Comparison of ENCODE assay signal across 8 mouse cellular contexts in genomic region chr3:89087338-89088110, GRCm38 (mm10). TPM values are rescaled to one million over a fixed set of nuclear protein-coding genes. Genes with fewer than 3 reads are reported as not detected.
DNase-seq lines count a peak whose midpoint lies in the region; ATAC-seq and TF ChIP-seq lines count a peak whose summit lies in the region.

No protein-coding gene starts in this region.

- peaks cover 34% of the 10 kb centered on the region for H3K36me3 ChIP-seq in forebrain, embryonic 10.5 days (replicated peaks)
- H3K36me3 ChIP-seq in forebrain, embryonic 15.5 days, result peaks cover 47% of the 10 kb centered on the region
- peaks cover 16% of the 10 kb centered on the region; the same call in 1 of the 2 replicates for H3K36me3 ChIP-seq in intestine, postnatal 0 days (ENCODE audit: control insufficient read depth, insufficient read depth)
- H3K36me3 ChIP-seq in limb, embryonic 13.5 days, result peaks cover 30% of the 10 kb centered on the region
- no peaks in the 10 kb centered on the region; the same call in 1 of the 2 replicates for H3K36me3 ChIP-seq in stomach, embryonic 14.5 days (ENCODE audit: control insufficient read depth, insufficient read depth, low read length)

- H3K9ac ChIP-seq in forebrain, embryonic 15.5 days (replicated peaks), result no peak overlapping the region
- H3K9ac ChIP-seq in intestine, postnatal 0 days (ENCODE audit: low read depth, low read length), result no peak overlapping the region
- H3K9ac ChIP-seq in limb, embryonic 13.5 days, result peak overlapping the region; percentile 25; the same call in 1 of the 2 replicates
- no peak overlapping the region for H3K9ac ChIP-seq in stomach, embryonic 14.5 days (replicated peaks; ENCODE audit: low read depth, low read length)

- peak; percentile 83 for DNase-seq in forebrain, embryonic 10.5 days (ENCODE audit: extremely low spot score, low spot score)
- DNase-seq in cerebellum, adult 11-12 months, result peak; percentile 64
- peak; percentile 64 to 67 for DNase-seq in gastrocnemius, adult 8-10 months (ENCODE audit: low spot score in 2 of 2)

- no peak for ATAC-seq in forebrain, embryonic 15.5 days (replicated peaks)
- no peak for ATAC-seq in intestine, postnatal 0 days
- ATAC-seq in limb, embryonic 13.5 days (ENCODE audit: low FRiP score, low read depth), result no peak
- ATAC-seq in monocyte, adult 5-6 weeks (replicated peaks; ENCODE audit: insufficient number of reproducible peaks, low FRiP score, low TSS enrichment, poor library complexity, severe bottlenecking), result peak; percentile 23
- no peak for ATAC-seq in stomach, embryonic 14.5 days (ENCODE audit: insufficient number of reproducible peaks, insufficient read depth, low FRiP score, low read depth)

- H3K4me2 ChIP-seq in forebrain, embryonic 15.5 days (replicated peaks), result no peak overlapping the region
- H3K4me2 ChIP-seq in intestine, postnatal 0 days (replicated peaks; ENCODE audit: low read depth), result peak overlapping the region; percentile 50
- H3K4me2 ChIP-seq in limb, embryonic 13.5 days (replicated peaks), result peak overlapping the region; percentile 98
- H3K4me2 ChIP-seq in stomach, embryonic 14.5 days (replicated peaks; ENCODE audit: low read depth, low read length), result peak overlapping the region; percentile 29

- H3K27ac ChIP-seq in forebrain, embryonic 10.5 days, result peak overlapping the region; percentile 75
- no peak overlapping the region for H3K27ac ChIP-seq in forebrain, embryonic 15.5 days (replicated peaks)
- H3K27ac ChIP-seq in intestine, postnatal 0 days (ENCODE audit: low read depth, low read length), result no peak overlapping the region
- H3K27ac ChIP-seq in limb, embryonic 13.5 days, result peak overlapping the region; percentile 69; the same call in 1 of the 2 replicates
- H3K27ac ChIP-seq in stomach, embryonic 14.5 days (ENCODE audit: low read length), result no peak overlapping the region

- peak overlapping the region; percentile 71; the same call in 1 of the 2 replicates for H3K4me3 ChIP-seq in forebrain, embryonic 10.5 days
- no peak overlapping the region for H3K4me3 ChIP-seq in forebrain, embryonic 15.5 days
- no peak overlapping the region for H3K4me3 ChIP-seq in intestine, postnatal 0 days (ENCODE audit: low read depth, low read length)
- H3K4me3 ChIP-seq in limb, embryonic 13.5 days, result peak overlapping the region; percentile 21
- H3K4me3 ChIP-seq in stomach, embryonic 14.5 days (ENCODE audit: low read depth, low read length), result no peak overlapping the region

- peaks cover 45% of the 10 kb centered on the region for H3K27me3 ChIP-seq in forebrain, embryonic 10.5 days (ENCODE audit: poor library complexity, severe bottlenecking)
- peaks cover 4% of the 10 kb centered on the region; the same call in 1 of the 2 replicates for H3K27me3 ChIP-seq in forebrain, embryonic 15.5 days
- H3K27me3 ChIP-seq in intestine, postnatal 0 days (replicated peaks; ENCODE audit: control insufficient read depth, insufficient read depth, low read length), result no peaks in the 10 kb centered on the region
- peaks cover 21% of the 10 kb centered on the region for H3K27me3 ChIP-seq in limb, embryonic 13.5 days
- H3K27me3 ChIP-seq in stomach, embryonic 14.5 days (ENCODE audit: control insufficient read depth, insufficient read depth, low read length), result no peaks in the 10 kb centered on the region

- no peaks in the 10 kb centered on the region for H3K9me3 ChIP-seq in forebrain, embryonic 10.5 days
- H3K9me3 ChIP-seq in forebrain, embryonic 15.5 days, result no peaks in the 10 kb centered on the region
- H3K9me3 ChIP-seq in intestine, postnatal 0 days (ENCODE audit: control insufficient read depth), result no peaks in the 10 kb centered on the region
- H3K9me3 ChIP-seq in limb, embryonic 13.5 days, result no peaks in the 10 kb centered on the region
- no peaks in the 10 kb centered on the region for H3K9me3 ChIP-seq in stomach, embryonic 14.5 days (ENCODE audit: control insufficient read depth, low read depth, low read length)

- H3K4me1 ChIP-seq in forebrain, embryonic 10.5 days, result peaks cover 51% of the 10 kb centered on the region
- peaks cover 29% of the 10 kb centered on the region for H3K4me1 ChIP-seq in forebrain, embryonic 15.5 days
- peaks cover 11% of the 10 kb centered on the region; the same call in 1 of the 2 replicates for H3K4me1 ChIP-seq in intestine, postnatal 0 days (replicated peaks; ENCODE audit: control insufficient read depth, insufficient read depth, low read length)
- peaks cover 38% of the 10 kb centered on the region for H3K4me1 ChIP-seq in limb, embryonic 13.5 days
- peaks cover 16% of the 10 kb centered on the region for H3K4me1 ChIP-seq in stomach, embryonic 14.5 days (ENCODE audit: control insufficient read depth, insufficient read depth, low read length)

- peak; percentile 85 for TF ChIP-seq CTCF in intestine, postnatal 0 days (IDR thresholded peaks at IDR 0.05; ENCODE audit: low read depth)

- 33% methylated on average over 21 of the region's 21 CpGs for WGBS in forebrain, embryonic 10.5 days
- WGBS in forebrain, embryonic 15.5 days, result 33% methylated on average over 21 of the region's 21 CpGs
- WGBS in intestine, postnatal 0 days, result 28% methylated on average over 21 of the region's 21 CpGs
- WGBS in limb, embryonic 13.5 days, result 24% methylated on average over 21 of the region's 21 CpGs
- WGBS in stomach, embryonic 14.5 days, result 24% methylated on average over 21 of the region's 21 CpGs

RNA-seq across cellular contexts. Expression of gene Rusc1, which starts 5.6 kb away (rescaled TPM):
- polyA plus RNA-seq in forebrain, embryonic 10.5 days (2016; fragmentation: Nextera tagmentation; extraction: Ambion mirVana), result 12.4 and 13.7 TPM in 2 replicates
- polyA plus RNA-seq in forebrain, embryonic 15.5 days (2015; fragmentation: Nextera tagmentation; extraction: Ambion mirVana), result 74.8 and 76.2 TPM in 2 replicates
- total RNA-seq in gastrocnemius, adult 8-10 months (2022), result 10 to 100 TPM; 15.5 to 22.2 (median 18.9) TPM
- polyA plus RNA-seq in intestine, postnatal 0 days (2015; fragmentation: Nextera tagmentation; extraction: Ambion mirVana), result 29.0 and 32.5 TPM in 2 replicates
- polyA plus RNA-seq in limb, embryonic 13.5 days (2015; fragmentation: Nextera tagmentation; extraction: Ambion mirVana), result 30.9 and 32.7 TPM in 2 replicates
- 15.7 to 30.9 TPM (median 22.4 TPM) in 3 replicates for total RNA-seq in monocyte, adult 5-6 weeks (2017)
- 19.2 and 19.5 TPM in 2 replicates for polyA plus RNA-seq in stomach, embryonic 14.5 days (2014; fragmentation: Nextera tagmentation; extraction: Ambion mirVana)

RNA-seq across cellular contexts. Expression of gene Gm43738, which starts 13.4 kb away (rescaled TPM):
- polyA plus RNA-seq in forebrain, embryonic 10.5 days (2016; fragmentation: Nextera tagmentation; extraction: Ambion mirVana), result not detected in 2 replicates
- not detected in 2 replicates for polyA plus RNA-seq in forebrain, embryonic 15.5 days (2015; fragmentation: Nextera tagmentation; extraction: Ambion mirVana)
- total RNA-seq in gastrocnemius, adult 8-10 months (2022), result not detected
- polyA plus RNA-seq in intestine, postnatal 0 days (2015; fragmentation: Nextera tagmentation; extraction: Ambion mirVana), result not detected in 2 replicates
- not detected in 2 replicates for polyA plus RNA-seq in limb, embryonic 13.5 days (2015; fragmentation: Nextera tagmentation; extraction: Ambion mirVana)
- not detected in 3 replicates for total RNA-seq in monocyte, adult 5-6 weeks (2017)
- polyA plus RNA-seq in stomach, embryonic 14.5 days (2014; fragmentation: Nextera tagmentation; extraction: Ambion mirVana), result not detected in 2 replicates

RNA-seq across cellular contexts. Expression of gene Fdps, which starts 14.2 kb away (rescaled TPM):
- polyA plus RNA-seq in forebrain, embryonic 10.5 days (2016; fragmentation: Nextera tagmentation; extraction: Ambion mirVana), result 327 and 359 TPM in 2 replicates
- 364 and 375 TPM in 2 replicates for polyA plus RNA-seq in forebrain, embryonic 15.5 days (2015; fragmentation: Nextera tagmentation; extraction: Ambion mirVana)
- 10 to 100 TPM; 25.9 to 30.1 (median 27.9) TPM for total RNA-seq in gastrocnemius, adult 8-10 months (2022)
- 138 and 154 TPM in 2 replicates for polyA plus RNA-seq in intestine, postnatal 0 days (2015; fragmentation: Nextera tagmentation; extraction: Ambion mirVana)
- 194 and 207 TPM in 2 replicates for polyA plus RNA-seq in limb, embryonic 13.5 days (2015; fragmentation: Nextera tagmentation; extraction: Ambion mirVana)
- total RNA-seq in monocyte, adult 5-6 weeks (2017), result 37.2 to 55.7 TPM (median 39.0 TPM) in 3 replicates
- polyA plus RNA-seq in stomach, embryonic 14.5 days (2014; fragmentation: Nextera tagmentation; extraction: Ambion mirVana), result 247 and 278 TPM in 2 replicates

RNA-seq across cellular contexts. Expression of gene Pklr, which starts 48.4 kb away (rescaled TPM):
- polyA plus RNA-seq in forebrain, embryonic 10.5 days (2016; fragmentation: Nextera tagmentation; extraction: Ambion mirVana), result 4.5 and 5.6 TPM in 2 replicates
- 0.06 and 0.10 TPM in 2 replicates for polyA plus RNA-seq in forebrain, embryonic 15.5 days (2015; fragmentation: Nextera tagmentation; extraction: Ambion mirVana)
- total RNA-seq in gastrocnemius, adult 8-10 months (2022), result under 1 TPM in 1 of 4 experiments, not detected in 3; 0.11 TPM
- polyA plus RNA-seq in intestine, postnatal 0 days (2015; fragmentation: Nextera tagmentation; extraction: Ambion mirVana), result 91.8 and 103 TPM in 2 replicates
- 0.33 and 0.68 TPM in 2 replicates for polyA plus RNA-seq in limb, embryonic 13.5 days (2015; fragmentation: Nextera tagmentation; extraction: Ambion mirVana)
- not detected in 3 replicates for total RNA-seq in monocyte, adult 5-6 weeks (2017)
- 2.8 and 3.3 TPM in 2 replicates for polyA plus RNA-seq in stomach, embryonic 14.5 days (2014; fragmentation: Nextera tagmentation; extraction: Ambion mirVana)

Comparison
In these comparisons a context has a peak if more than half of its experiments do, and no peak if none do; other contexts are left out.
1. H3K27ac ChIP-seq: peak in forebrain, embryonic 10.5 days (single experiment) and limb, embryonic 13.5 days (single experiment); none in forebrain, embryonic 15.5 days (single experiment), intestine, postnatal 0 days (single experiment) and stomach, embryonic 14.5 days (single experiment).
2. H3K4me3 ChIP-seq: peak in forebrain, embryonic 10.5 days (single experiment) and limb, embryonic 13.5 days (single experiment); none in forebrain, embryonic 15.5 days (single experiment), intestine, postnatal 0 days (single experiment) and stomach, embryonic 14.5 days (single experiment).
3. Peak in every context shown above with its lines, with median percentiles within 50 percentile points of each other: DNase-seq.